Mouse (Mus musculus) erythroblast, embryonic 14.5 days (primary cell): Measurements from ENCODE around the gene Tmem18. TPM values are rescaled to one million over a fixed set of nuclear protein-coding genes. Genes with fewer than 3 reads are reported as not detected.

ENCODE experiments used
- H3K27me3 ChIP-seq: 2 replicates; pipeline ENCODE4 v1.6.1; 2012; ENCODE audit warnings: inconsistent platforms; ENCODE audit not compliant: control insufficient read depth
- H3K36me3 ChIP-seq: 2 replicates; pipeline ENCODE4 v1.6.1; 2012; ENCODE audit warnings: mild to moderate bottlenecking, inconsistent platforms; ENCODE audit not compliant: control insufficient read depth
- H3K4me1 ChIP-seq: 2 replicates; pipeline ENCODE4 v1.6.1; 2012; ENCODE audit warnings: inconsistent platforms; ENCODE audit not compliant: control insufficient read depth
- H3K4me3 ChIP-seq: replicated peaks from 2 replicates; pipeline ENCODE3; 2012; ENCODE audit warnings: moderate library complexity, mild to moderate bottlenecking, inconsistent platforms
- H3K9me3 ChIP-seq: 2 replicates; pipeline ENCODE4 v1.6.1; 2012; ENCODE audit warnings: low read length, inconsistent platforms, mixed read lengths; ENCODE audit not compliant: control insufficient read depth
- GATA1 ChIP-seq: IDR thresholded peaks from 2 replicates; pipeline ENCODE4 v1.6.1; 2012; ENCODE audit warnings: low read length, inconsistent platforms, mixed read lengths
- TAL1 ChIP-seq: IDR thresholded peaks from 3 replicates; pipeline ENCODE4 v1.6.1; 2012; ENCODE audit warnings: low read length, inconsistent platforms, mixed read lengths
- polyA plus RNA-seq: library from polyadenylated mRNA; stranded (reverse); fragments of >175 nt; gene quantifications from 2 replicates; pipeline ENCODE4 v1.2.3, GENCODE M21; 2012

The Tmem18 gene
- polyA plus RNA-seq, result 0.18 and 0.31 TPM in 2 replicates

GRCm38 (mm10) chr12:30584356-30584740 is at the start of gene Tmem18:
TSS of gene Tmem18 (plus strand) at chr12:30584426.
- TF ChIP-seq GATA1 (no peak), TAL1 (no peak)
- peak within 1 kb of the TSS; percentile 73 for H3K4me3 ChIP-seq

GRCm38 (mm10) chr12:30557349-30557748 is 26.9 kb upstream of the Tmem18 start:
- Histone ChIP-seq H3K36me3 (no peaks in the 10 kb centered on the region), H3K4me1 (no peaks in the 10 kb centered on the region), H3K9me3 (no peaks in the 10 kb centered on the region), H3K4me3 (no peak overlapping the region), H3K27me3 (no peaks in the 10 kb centered on the region)
- no peak for TF ChIP-seq GATA1
- TF ChIP-seq TAL1, result no peak

More at GRCm38 (mm10) chr12:30584356-30584740, at the start of gene Tmem18:
- no peaks in the 10 kb centered on the region for H3K27me3 ChIP-seq
- H3K9me3 ChIP-seq, result no peaks in the 10 kb centered on the region
- peaks cover 20% of the 10 kb centered on the region for H3K4me1 ChIP-seq
- H3K36me3 ChIP-seq, result peaks cover 30% of the 10 kb centered on the region

GRCm38 (mm10) chr12:30561411-30561810 is 22.8 kb upstream of the Tmem18 start:
- TF ChIP-seq GATA1 (no peak), TAL1 (no peak)
- H3K4me1 ChIP-seq, result no peaks in the 10 kb centered on the region

GRCm38 (mm10) chr12:30572075-30572474 is 12.2 kb upstream of the Tmem18 start:
- Histone ChIP-seq H3K36me3 (no peaks in the 10 kb centered on the region), H3K4me1 (no peaks in the 10 kb centered on the region), H3K27me3 (no peaks in the 10 kb centered on the region), H3K9me3 (no peaks in the 10 kb centered on the region), H3K4me3 (no peak overlapping the region)
- TF ChIP-seq TAL1 (no peak), GATA1 (no peak)

More at GRCm38 (mm10) chr12:30561411-30561810, 22.8 kb upstream of the Tmem18 start:
- H3K9me3 ChIP-seq, result no peaks in the 10 kb centered on the region
- no peaks in the 10 kb centered on the region for H3K36me3 ChIP-seq
- no peak overlapping the region for H3K4me3 ChIP-seq
- no peaks in the 10 kb centered on the region for H3K27me3 ChIP-seq

- Histone ChIP-seq H3K9me3 (no peaks in the 10 kb centered on the region), H3K4me1 (no peaks in the 10 kb centered on the region), H3K4me3 (no peak overlapping the region), H3K36me3 (no peaks in the 10 kb centered on the region), H3K27me3 (no peaks in the 10 kb centered on the region)
- TF ChIP-seq TAL1 (no peak), GATA1 (no peak)
Measured at GRCm38 (mm10) chr12:30575952-30576351, 8.3 kb upstream of the Tmem18 start.

GRCm38 (mm10) chr12:30578019-30578418 is 6.2 kb upstream of the Tmem18 start:
- Histone ChIP-seq H3K4me3 (no peak overlapping the region), H3K9me3 (no peaks in the 10 kb centered on the region), H3K27me3 (no peaks in the 10 kb centered on the region), H3K4me1 (no peaks in the 10 kb centered on the region), H3K36me3 (no peaks in the 10 kb centered on the region)
- TF ChIP-seq TAL1, result no peak

- Histone ChIP-seq H3K27me3 (no peaks in the 10 kb centered on the region), H3K4me3 (no peak overlapping the region), H3K36me3 (no peaks in the 10 kb centered on the region; the same call in 1 of the 2 replicates), H3K4me1 (peaks cover 19% of the 10 kb centered on the region), H3K9me3 (no peaks in the 10 kb centered on the region)
- TF ChIP-seq TAL1, result no peak
- TF ChIP-seq GATA1, result no peak
Measured at GRCm38 (mm10) chr12:30581277-30581676, 2.9 kb upstream of the Tmem18 start.

GRCm38 (mm10) chr12:30583586-30584355 is 455 bp upstream of the Tmem18 start:
- TF ChIP-seq GATA1 (no peak), TAL1 (no peak)
- peak overlapping the region; percentile 73 for H3K4me3 ChIP-seq
- peaks cover 20% of the 10 kb centered on the region for H3K4me1 ChIP-seq
- H3K9me3 ChIP-seq, result no peaks in the 10 kb centered on the region
- peaks cover 24% of the 10 kb centered on the region for H3K36me3 ChIP-seq
- no peaks in the 10 kb centered on the region for H3K27me3 ChIP-seq

GRCm38 (mm10) chr12:30584863-30585262 is 637 bp downstream of the Tmem18 start:
- H3K36me3 ChIP-seq, result peaks cover 33% of the 10 kb centered on the region
- H3K4me1 ChIP-seq, result peaks cover 20% of the 10 kb centered on the region
- H3K9me3 ChIP-seq, result no peaks in the 10 kb centered on the region
- TF ChIP-seq TAL1 (no peak), GATA1 (no peak)
- H3K27me3 ChIP-seq, result no peaks in the 10 kb centered on the region
- peak overlapping the region; percentile 73 for H3K4me3 ChIP-seq
